Mouse (Mus musculus) lung, adult 2 months (tissue): ENCODE data around the gene Fdxr. TPM values are rescaled to one million over a fixed set of nuclear protein-coding genes. Genes with fewer than 3 reads are reported as not detected.

ENCODE experiments used
- DNase-seq: peaks from one replicate; pipeline ENCODE4 v3.0.0; 2022
- H3K4me1 ChIP-seq: fragments of 200-500 bp; 2 replicates; pipeline ENCODE4 v1.6.1; 2011; ENCODE audit warnings: low read length; ENCODE audit not compliant: control insufficient read depth, insufficient read depth
- H3K4me3 ChIP-seq: fragments of 200-500 bp; replicated peaks from 2 replicates; pipeline ENCODE3; 2011; ENCODE audit warnings: low read depth, mild to moderate bottlenecking, control low read depth, low read length; ENCODE audit errors: extremely low read depth
- CTCF ChIP-seq: fragments of 200-500 bp; IDR thresholded peaks from 2 replicates; pipeline ENCODE4 v1.5.1; 2011; ENCODE audit warnings: mild to moderate bottlenecking, low read length, control low read depth; ENCODE audit not compliant: insufficient read depth
- POLR2A ChIP-seq: fragments of 200-500 bp; IDR thresholded peaks from 2 replicates; pipeline ENCODE4 v1.6.1; 2011; ENCODE audit warnings: low read depth, mild to moderate bottlenecking, control low read depth, low read length, borderline replicate concordance; ENCODE audit errors: extremely low read depth
- WGBS: fragments of 180-500 bp; shearing (Covaris S2); methylation state at CpG from one replicate; pipeline ENCODE4 v1.1.7; 2018; 5-methylcytosine and 5-hydroxymethylcytosine counted together
- polyA plus RNA-seq: library from polyadenylated mRNA; depleted of rRNA; stranded (reverse); fragments of >200 nt; gene quantifications from 2 replicates; pipeline ENCODE4 v1.2.3, GENCODE M21; 2012

The Fdxr gene
- polyA plus RNA-seq, 1 experiment = 13.0 TPM

DNA sequence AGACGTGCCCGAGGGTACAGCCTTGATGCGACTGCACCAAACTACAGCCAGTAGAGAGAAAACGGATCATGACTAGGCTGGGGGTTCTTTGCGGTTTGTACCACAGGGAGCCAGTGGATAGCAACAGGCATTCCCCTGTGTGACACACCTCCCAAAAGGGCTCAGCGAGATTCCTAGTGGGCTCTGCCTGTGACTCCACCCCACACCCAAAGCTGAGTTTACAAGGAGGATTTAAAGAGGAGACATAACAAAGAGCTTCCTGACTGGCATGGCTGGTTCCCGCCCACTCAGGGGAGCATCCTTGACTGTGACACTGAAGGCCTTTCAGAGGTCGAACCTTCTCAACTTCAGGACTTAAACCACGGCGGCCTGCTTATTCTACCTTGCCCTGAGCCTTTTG is 14.7 kb upstream of the Fdxr start:
- 77% methylated on average over 10 of the region's 10 CpGs for WGBS
- H3K4me1 ChIP-seq = peaks cover 3% of the 10 kb centered on the region
- no peak overlapping the region for H3K4me3 ChIP-seq
- no peak for DNase-seq
- TF ChIP-seq CTCF = no peak
- no peak for TF ChIP-seq POLR2A

DNA sequence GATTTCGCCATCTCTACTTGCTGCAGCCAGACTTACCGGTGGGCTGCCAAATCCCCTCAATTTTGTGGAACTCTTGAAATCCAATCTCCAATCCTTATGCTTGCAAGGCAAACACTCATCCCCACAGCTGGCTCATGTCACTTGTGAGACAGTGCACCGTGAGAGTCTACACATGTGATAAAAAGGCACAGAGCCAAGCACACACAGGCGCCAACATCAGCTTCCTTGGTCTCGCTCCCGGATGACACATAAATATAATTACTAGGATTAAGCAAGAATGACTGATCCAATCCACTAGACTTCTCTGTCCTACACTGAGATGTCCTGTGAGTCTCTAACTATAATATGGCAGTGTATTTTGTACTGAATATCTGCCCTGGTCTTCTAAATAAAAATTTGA is 14.1 kb upstream of the Fdxr start:
- peak; percentile 34 for DNase-seq
- WGBS = 38% methylated on average over 6 of the region's 6 CpGs
- Histone ChIP-seq H3K4me3 (no peak overlapping the region), H3K4me1 (peaks cover 3% of the 10 kb centered on the region)
- TF ChIP-seq CTCF (no peak), POLR2A (no peak)

DNA sequence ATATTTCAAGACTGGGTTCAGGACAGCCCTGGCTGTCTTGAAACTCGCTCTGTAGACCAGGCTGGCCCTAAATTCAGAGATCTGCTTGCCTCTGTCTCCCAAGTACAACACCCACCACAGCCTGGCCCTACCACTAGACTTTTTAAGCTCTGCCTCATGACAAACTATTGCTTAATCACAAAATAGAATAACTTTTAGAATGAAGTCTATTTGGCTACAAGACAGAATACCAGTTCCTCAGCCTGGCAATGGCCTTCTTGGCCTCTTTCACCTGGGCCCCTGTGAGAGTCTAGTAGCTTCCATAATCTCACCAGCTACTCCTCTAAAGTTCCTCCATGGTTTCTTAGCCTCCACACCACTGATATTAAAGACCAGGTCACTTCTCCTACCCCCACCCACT is 13.5 kb upstream of the Fdxr start:
- 70% methylated on average over 1 of the region's 1 CpGs for WGBS
- H3K4me3 ChIP-seq = no peak overlapping the region
- TF ChIP-seq POLR2A (no peak), CTCF (no peak)
- no peak for DNase-seq
- H3K4me1 ChIP-seq = peaks cover 3% of the 10 kb centered on the region

DNA sequence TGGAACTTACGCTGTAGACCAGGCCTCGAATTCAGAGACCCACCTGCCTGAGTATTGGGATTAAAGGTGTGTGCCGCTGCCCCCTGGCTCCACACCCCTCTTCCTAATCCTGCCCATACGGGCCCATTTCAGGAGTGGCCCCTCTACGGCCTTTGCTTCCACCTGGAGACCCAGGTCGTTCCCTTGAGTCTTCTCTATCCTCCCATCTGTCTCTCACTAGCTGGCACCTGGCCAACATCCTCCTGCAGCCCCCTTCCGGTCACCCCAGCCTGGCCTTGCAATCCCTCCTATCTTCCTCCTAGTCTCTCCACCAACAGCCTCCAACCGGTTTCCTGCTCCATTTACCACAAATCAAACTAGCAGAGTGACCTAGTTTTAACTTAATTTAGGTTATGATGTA is 13.0 kb upstream of the Fdxr start:
- 71% methylated on average over 8 of the region's 8 CpGs for WGBS
- no peak for DNase-seq
- Histone ChIP-seq H3K4me3 (no peak overlapping the region), H3K4me1 (peaks cover 3% of the 10 kb centered on the region)
- TF ChIP-seq CTCF (no peak), POLR2A (no peak)

DNA sequence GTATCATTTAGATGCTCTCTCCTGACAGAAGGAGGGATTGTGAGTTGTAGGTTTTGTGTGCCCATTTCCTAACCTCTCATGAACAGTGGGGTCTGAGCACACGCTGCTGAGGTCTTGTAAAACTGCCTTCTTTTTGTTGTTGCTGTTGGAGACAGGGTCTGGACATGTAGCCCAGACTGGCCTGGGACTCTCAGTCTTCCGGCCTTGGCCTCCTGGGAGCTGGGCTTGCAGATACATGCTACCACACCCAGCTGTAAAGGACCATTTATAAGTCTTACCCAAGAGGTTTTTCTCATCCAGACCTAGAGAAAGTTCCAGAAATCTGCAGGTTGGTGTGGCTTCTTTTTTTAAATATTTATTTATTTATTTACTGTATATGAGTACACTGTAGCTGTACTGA is 11.5 kb upstream of the Fdxr start:
- H3K4me1 ChIP-seq = peaks cover 3% of the 10 kb centered on the region
- WGBS = 85% methylated on average over 2 of the region's 2 CpGs
- H3K4me3 ChIP-seq = no peak overlapping the region
- no peak for TF ChIP-seq POLR2A
- TF ChIP-seq CTCF = no peak
- DNase-seq = no peak

DNA sequence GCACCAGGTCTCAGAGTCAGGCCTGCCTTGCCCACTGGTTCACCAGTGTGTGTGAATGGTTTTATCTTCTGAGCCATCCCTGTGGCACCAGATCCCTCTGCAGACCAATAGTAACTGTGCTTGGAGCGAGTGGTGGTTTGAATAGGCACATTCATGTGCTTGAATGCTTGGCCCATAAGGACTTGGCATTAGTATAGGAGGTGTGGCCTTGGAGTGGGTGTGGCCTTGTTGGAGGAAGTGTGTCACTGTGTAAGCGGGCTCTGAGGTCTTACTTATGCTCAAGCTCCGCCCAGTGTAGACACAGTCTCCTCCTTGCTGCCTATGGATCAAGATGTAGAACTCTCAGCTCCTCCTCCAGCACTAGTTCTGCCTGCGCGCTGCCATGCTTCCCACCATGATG is 10.5 kb upstream of the Fdxr start:
- Histone ChIP-seq H3K4me1 (peaks cover 3% of the 10 kb centered on the region), H3K4me3 (no peak overlapping the region)
- TF ChIP-seq POLR2A (no peak), CTCF (no peak)
- DNase-seq = no peak
- 76% methylated on average over 5 of the region's 5 CpGs for WGBS

DNA sequence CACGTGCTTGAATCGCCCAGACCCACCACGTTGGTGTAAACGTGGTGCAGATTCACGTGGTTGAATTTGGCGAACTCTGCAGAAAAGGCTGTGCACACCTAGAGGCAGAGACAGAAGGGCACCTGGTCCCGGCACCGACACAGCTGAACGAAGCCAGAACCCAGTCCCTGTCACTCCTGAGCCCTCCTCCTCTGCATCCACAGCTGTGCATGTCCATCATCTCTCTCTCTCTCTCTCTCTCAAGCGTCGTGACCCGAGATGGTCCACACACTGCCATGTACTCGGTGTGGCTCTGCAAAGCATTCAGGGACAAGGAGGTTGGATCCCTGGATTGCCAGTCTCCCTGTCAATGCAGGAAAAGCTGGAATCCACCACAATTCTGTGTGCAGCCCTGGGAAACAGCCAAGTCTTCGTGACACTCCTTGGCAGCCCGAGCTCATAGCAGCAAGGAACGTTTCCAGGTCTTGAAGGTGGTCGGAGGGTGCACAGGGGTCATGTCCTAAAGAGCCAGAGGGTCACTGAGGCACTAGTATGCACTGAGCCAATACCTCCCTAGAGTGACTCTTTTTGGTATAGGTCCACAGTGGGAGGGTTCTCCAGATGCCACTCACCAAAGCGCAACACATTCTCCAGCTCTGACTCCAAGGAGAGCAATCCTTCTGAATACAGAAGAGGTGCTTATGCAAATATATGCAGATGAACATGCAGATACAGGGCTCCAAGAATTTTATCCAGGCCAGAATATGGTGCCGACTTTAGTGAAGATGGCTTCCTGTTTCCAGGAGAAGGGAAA is 9.5 kb upstream of the Fdxr start:
- WGBS = 67% methylated on average over 19 of the region's 19 CpGs
- no peak for DNase-seq
- Histone ChIP-seq H3K4me3 (no peak overlapping the region), H3K4me1 (peaks cover 3% of the 10 kb centered on the region)
- TF ChIP-seq POLR2A = no peak
- no peak for TF ChIP-seq CTCF

DNA sequence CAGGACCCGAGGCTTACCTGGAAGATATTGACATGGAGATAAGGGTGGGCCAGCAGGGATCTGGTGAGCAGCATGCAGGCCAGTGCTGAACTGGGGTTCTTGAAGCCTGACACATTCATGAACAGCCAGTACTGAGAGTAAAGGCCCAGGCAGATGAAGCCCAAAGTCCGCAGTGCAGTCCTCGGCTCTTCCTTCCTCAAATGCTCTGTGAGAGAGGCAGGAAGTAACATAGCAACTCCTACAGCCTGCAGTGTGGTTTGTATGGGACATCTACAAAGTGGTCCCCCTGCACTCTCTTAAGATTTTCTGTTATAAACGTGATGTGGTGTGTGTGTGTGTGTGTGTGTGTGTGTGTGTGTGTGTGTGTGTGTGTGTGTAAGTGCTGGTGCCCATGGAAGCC is 8.4 kb upstream of the Fdxr start:
- 40% methylated on average over 4 of the region's 4 CpGs for WGBS
- Histone ChIP-seq H3K4me1 (no peaks in the 10 kb centered on the region), H3K4me3 (no peak overlapping the region)
- no peak for TF ChIP-seq POLR2A
- no peak for TF ChIP-seq CTCF
- DNase-seq = no peak

DNA sequence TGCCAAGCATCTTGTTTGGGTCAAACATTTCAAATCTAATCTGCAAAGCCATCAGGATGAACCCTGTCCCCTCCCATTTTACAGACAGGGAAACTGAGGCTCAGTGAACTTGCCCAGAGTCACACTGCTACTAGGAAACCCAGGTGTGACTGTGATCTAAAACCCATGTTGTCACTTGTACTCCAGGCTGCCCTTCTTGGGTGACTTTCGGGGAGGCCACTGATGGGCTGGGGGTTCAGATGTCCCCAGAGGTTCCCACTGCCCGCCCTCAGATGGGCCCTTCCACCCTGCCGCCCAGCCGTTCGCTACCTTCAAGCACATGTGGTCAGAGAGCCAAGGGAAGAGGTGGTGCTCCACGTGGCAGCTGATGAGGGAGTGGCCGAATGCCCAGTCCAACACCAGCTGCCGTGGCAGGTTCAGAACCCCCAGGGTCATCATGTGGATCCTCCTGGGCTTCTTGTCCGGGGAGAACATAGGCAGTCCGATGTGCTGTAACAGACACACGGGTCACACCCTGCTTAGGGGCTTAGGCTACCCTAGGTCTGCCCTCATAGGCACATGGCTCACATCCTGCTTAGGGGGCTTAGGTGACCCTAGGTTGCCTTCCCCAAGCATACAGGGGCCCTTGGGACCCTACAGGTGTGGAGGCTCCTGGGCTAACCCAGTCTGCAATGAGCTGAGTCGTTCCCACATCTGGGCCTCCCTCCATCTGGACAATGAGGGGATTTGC is 7.2 kb upstream of the Fdxr start:
- WGBS = 83% methylated on average over 12 of the region's 12 CpGs
- no peak for DNase-seq
- TF ChIP-seq CTCF (no peak), POLR2A (no peak)
- Histone ChIP-seq H3K4me3 (no peak overlapping the region), H3K4me1 (no peaks in the 10 kb centered on the region)

DNA sequence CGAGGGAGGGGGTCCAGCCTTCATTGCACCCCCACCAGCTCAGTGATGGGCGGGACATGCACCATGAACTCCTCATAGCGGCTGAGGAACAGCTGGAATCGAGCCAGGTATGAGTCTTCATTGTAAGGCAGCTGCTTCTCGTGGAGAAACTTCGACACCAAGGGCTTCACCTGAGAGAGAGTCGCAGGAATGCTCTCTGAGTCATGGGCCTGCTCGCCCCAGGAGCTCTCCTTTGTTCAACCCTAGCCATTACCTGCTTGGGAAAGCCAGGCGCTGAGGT is 6.6 kb upstream of the Fdxr start:
- TF ChIP-seq POLR2A (no peak), CTCF (no peak)
- 70% methylated on average over 9 of the region's 9 CpGs for WGBS
- Histone ChIP-seq H3K4me1 (no peaks in the 10 kb centered on the region), H3K4me3 (no peak overlapping the region)
- DNase-seq = no peak
